In the genomic region with DNA sequence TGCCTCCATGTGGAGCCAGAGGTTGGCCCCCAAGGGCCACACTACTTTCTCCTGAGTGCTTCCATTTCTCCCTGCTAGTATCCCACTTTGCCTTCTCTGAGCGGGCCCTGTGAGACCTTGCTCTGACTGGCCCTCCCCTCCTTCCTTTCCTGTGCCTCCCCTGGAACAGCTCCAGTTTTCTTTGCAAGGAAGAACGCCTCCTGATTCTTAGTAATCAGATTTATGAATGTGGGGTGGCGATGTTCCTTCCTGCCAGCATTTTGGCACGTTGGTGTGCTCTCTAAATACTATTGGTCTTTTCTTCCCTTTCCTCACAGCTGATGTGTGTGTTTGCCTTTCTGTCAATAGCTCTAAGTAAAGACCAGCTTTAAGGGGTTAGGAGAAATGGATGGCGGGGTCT, we compare ENCODE assay signal across 9 mouse cellular contexts.
DNase-seq lines count a peak whose midpoint lies in the region; ATAC-seq lines count a peak whose summit lies in the region.
"Had no signal": no experiment of that assay in that cellular context is flagged by ENCODE, and none has a peak within 500 bp of the region (broad histone marks: within the 10 kb centered on the region; RNA-seq: fewer than 3 reads in every experiment).

No protein-coding gene starts in this region.

- H3K9ac ChIP-seq in forebrain, embryonic 13.5 days: 0 out of 2 replicates have a peak overlapping the region, but pooled peaks have one; percentile 3
- no peak overlapping the region for H3K9ac ChIP-seq in forebrain, embryonic 11.5 days (ENCODE audit: low read length)
- no peak overlapping the region for H3K9ac ChIP-seq in stomach, embryonic 14.5 days (replicated peaks; ENCODE audit: low read depth, low read length)
- H3K9ac ChIP-seq: liver, embryonic 14.5 days had no signal

- no peak for DNase-seq in forebrain, embryonic 11.5 days (ENCODE audit: low spot score)
- peak; percentile 30 for DNase-seq in testis, postnatal 14 days (ENCODE audit: low spot score)
- DNase-seq in testis, postnatal 10 days (ENCODE audit: low spot score): no peak
- DNase-seq in kidney, postnatal 10 days: peak; percentile 63
- DNase-seq in cerebellum, adult 11 months: no peak

- no peaks in the 10 kb centered on the region for H3K9me3 ChIP-seq in forebrain, embryonic 13.5 days (replicated peaks)
- no peaks in the 10 kb centered on the region for H3K9me3 ChIP-seq in forebrain, embryonic 11.5 days (ENCODE audit: control insufficient read depth, low read length)
- no peaks in the 10 kb centered on the region for H3K9me3 ChIP-seq in stomach, embryonic 14.5 days (ENCODE audit: control insufficient read depth, low read depth, low read length)

- ATAC-seq in forebrain, embryonic 13.5 days: no peak
- ATAC-seq in forebrain, embryonic 11.5 days (replicated peaks; ENCODE audit: low FRiP score): no peak
- ATAC-seq in stomach, embryonic 14.5 days (ENCODE audit: insufficient number of reproducible peaks, insufficient read depth, low FRiP score, low read depth): no peak
- ATAC-seq in granulocyte monocyte progenitor cell, adult 5-6 weeks (replicated peaks; ENCODE audit: poor library complexity, severe bottlenecking): no peak

- peaks cover 38% of the 10 kb centered on the region for H3K4me1 ChIP-seq in forebrain, embryonic 13.5 days
- no peaks in the 10 kb centered on the region for H3K4me1 ChIP-seq in forebrain, embryonic 11.5 days (replicated peaks; ENCODE audit: control insufficient read depth, insufficient read depth, low read length)
- peaks cover 28% of the 10 kb centered on the region for H3K4me1 ChIP-seq in stomach, embryonic 14.5 days (ENCODE audit: control insufficient read depth, insufficient read depth, low read length)

- H3K27me3 ChIP-seq in forebrain, embryonic 13.5 days: no peaks in the 10 kb centered on the region
- no peaks in the 10 kb centered on the region for H3K27me3 ChIP-seq in forebrain, embryonic 11.5 days (ENCODE audit: control insufficient read depth, insufficient read depth, low read length)
- no peaks in the 10 kb centered on the region for H3K27me3 ChIP-seq in stomach, embryonic 14.5 days (ENCODE audit: control insufficient read depth, insufficient read depth, low read length)

- H3K36me3 ChIP-seq in forebrain, embryonic 13.5 days (ENCODE audit: poor library complexity, severe bottlenecking): no peaks in the 10 kb centered on the region
- H3K36me3 ChIP-seq in forebrain, embryonic 11.5 days (ENCODE audit: control insufficient read depth, insufficient read depth, low read length): no peaks in the 10 kb centered on the region
- H3K36me3 ChIP-seq in stomach, embryonic 14.5 days (ENCODE audit: control insufficient read depth, insufficient read depth, low read length): no peaks in the 10 kb centered on the region

- H3K4me3 ChIP-seq in forebrain, embryonic 13.5 days: no peak overlapping the region
- no peak overlapping the region for H3K4me3 ChIP-seq in forebrain, embryonic 11.5 days (ENCODE audit: low read depth, low read length)
- H3K4me3 ChIP-seq in stomach, embryonic 14.5 days (ENCODE audit: low read depth, low read length): no peak overlapping the region

- no peak overlapping the region for H3K4me2 ChIP-seq in forebrain, embryonic 13.5 days
- H3K4me2 ChIP-seq in forebrain, embryonic 11.5 days (ENCODE audit: low read depth, low read length, severe bottlenecking): no peak overlapping the region
- H3K4me2 ChIP-seq in stomach, embryonic 14.5 days (replicated peaks; ENCODE audit: low read depth, low read length): no peak overlapping the region

- H3K27ac ChIP-seq in forebrain, embryonic 13.5 days: peak overlapping the region; percentile 11
- H3K27ac ChIP-seq in forebrain, embryonic 11.5 days (ENCODE audit: low read depth, low read length): no peak overlapping the region
- peak overlapping the region; percentile 13; the same call in 1 of the 2 replicates for H3K27ac ChIP-seq in stomach, embryonic 14.5 days (ENCODE audit: low read length)
- H3K27ac ChIP-seq: liver, embryonic 14.5 days had no signal

- WGBS in forebrain, embryonic 13.5 days: 35% methylated on average over 5 of the region's 5 CpGs
- WGBS in forebrain, embryonic 11.5 days: 74% methylated on average over 5 of the region's 5 CpGs
- 17% methylated on average over 5 of the region's 5 CpGs for WGBS in stomach, embryonic 14.5 days

Comparison
In these comparisons a context has a peak if more than half of its experiments do, and no peak if none do; other contexts are left out.
1. DNase-seq: peak in testis, postnatal 14 days (single experiment) and kidney, postnatal 10 days (single experiment); none in forebrain, embryonic 11.5 days (single experiment), testis, postnatal 10 days (single experiment) and cerebellum, adult 11 months (single experiment).